Mouse (Mus musculus) erythroblast, embryonic 14.5 days (primary cell): ENCODE data around the gene Apba2. TPM values are rescaled to one million over a fixed set of nuclear protein-coding genes. Genes with fewer than 3 reads are reported as not detected.

ENCODE experiments used
- H3K27me3 ChIP-seq: 2 replicates; pipeline ENCODE4 v1.6.1; 2012; ENCODE audit warnings: inconsistent platforms; ENCODE audit not compliant: control insufficient read depth
- H3K36me3 ChIP-seq: 2 replicates; pipeline ENCODE4 v1.6.1; 2012; ENCODE audit warnings: mild to moderate bottlenecking, inconsistent platforms; ENCODE audit not compliant: control insufficient read depth
- H3K4me1 ChIP-seq: 2 replicates; pipeline ENCODE4 v1.6.1; 2012; ENCODE audit warnings: inconsistent platforms; ENCODE audit not compliant: control insufficient read depth
- H3K4me3 ChIP-seq: replicated peaks from 2 replicates; pipeline ENCODE3; 2012; ENCODE audit warnings: moderate library complexity, mild to moderate bottlenecking, inconsistent platforms
- H3K9me3 ChIP-seq: 2 replicates; pipeline ENCODE4 v1.6.1; 2012; ENCODE audit warnings: low read length, inconsistent platforms, mixed read lengths; ENCODE audit not compliant: control insufficient read depth
- GATA1 ChIP-seq: IDR thresholded peaks from 2 replicates; pipeline ENCODE4 v1.6.1; 2012; ENCODE audit warnings: low read length, inconsistent platforms, mixed read lengths
- TAL1 ChIP-seq: IDR thresholded peaks from 3 replicates; pipeline ENCODE4 v1.6.1; 2012; ENCODE audit warnings: low read length, inconsistent platforms, mixed read lengths
- polyA plus RNA-seq: library from polyadenylated mRNA; stranded (reverse); fragments of >175 nt; gene quantifications from 2 replicates; pipeline ENCODE4 v1.2.3, GENCODE M21; 2012

Gene Apba2
- polyA plus RNA-seq, 1 experiment = not detected

GRCm38 (mm10) chr7:64519521-64519920, 18.0 kb downstream of the Apba2 start:
- no peaks in the 10 kb centered on the region for H3K4me1 ChIP-seq
- TF ChIP-seq GATA1 (no peak), TAL1 (no peak)
- H3K27me3 ChIP-seq = no peaks in the 10 kb centered on the region
- no peak overlapping the region for H3K4me3 ChIP-seq
- peaks cover 20% of the 10 kb centered on the region for H3K9me3 ChIP-seq
- H3K36me3 ChIP-seq = no peaks in the 10 kb centered on the region

- TF ChIP-seq GATA1 (no peak), TAL1 (no peak)
- Histone ChIP-seq H3K9me3 (peaks cover 13% of the 10 kb centered on the region), H3K36me3 (no peaks in the 10 kb centered on the region), H3K4me3 (no peak overlapping the region), H3K27me3 (no peaks in the 10 kb centered on the region), H3K4me1 (no peaks in the 10 kb centered on the region)
Measured at GRCm38 (mm10) chr7:64521695-64522408, 20.3 kb downstream of the Apba2 start.

GRCm38 (mm10) chr7:64522409-64522730, 20.9 kb downstream of the Apba2 start:
- Histone ChIP-seq H3K36me3 (no peaks in the 10 kb centered on the region), H3K27me3 (no peaks in the 10 kb centered on the region), H3K4me3 (no peak overlapping the region), H3K9me3 (peaks cover 14% of the 10 kb centered on the region), H3K4me1 (no peaks in the 10 kb centered on the region)
- TF ChIP-seq TAL1 = no peak
- TF ChIP-seq GATA1 = no peak

- no peak overlapping the region for H3K4me3 ChIP-seq
Measured at GRCm38 (mm10) chr7:64531297-64531696, 29.8 kb downstream of the Apba2 start.

GRCm38 (mm10) chr7:64533374-64533773, 31.9 kb downstream of the Apba2 start:
- no peaks in the 10 kb centered on the region for H3K27me3 ChIP-seq
- no peak overlapping the region for H3K4me3 ChIP-seq
- peaks cover 22% of the 10 kb centered on the region for H3K9me3 ChIP-seq
- H3K4me1 ChIP-seq = no peaks in the 10 kb centered on the region
- no peaks in the 10 kb centered on the region for H3K36me3 ChIP-seq
- no peak for TF ChIP-seq TAL1
- no peak for TF ChIP-seq GATA1

More at GRCm38 (mm10) chr7:64531297-64531696, 29.8 kb downstream of the Apba2 start:
- no peaks in the 10 kb centered on the region for H3K4me1 ChIP-seq
- TF ChIP-seq TAL1 = no peak
- H3K36me3 ChIP-seq = no peaks in the 10 kb centered on the region
- no peaks in the 10 kb centered on the region for H3K27me3 ChIP-seq
- peaks cover 21% of the 10 kb centered on the region for H3K9me3 ChIP-seq

- Histone ChIP-seq H3K9me3 (peaks cover 22% of the 10 kb centered on the region), H3K4me1 (no peaks in the 10 kb centered on the region), H3K36me3 (no peaks in the 10 kb centered on the region), H3K4me3 (no peak overlapping the region), H3K27me3 (no peaks in the 10 kb centered on the region)
- no peak for TF ChIP-seq GATA1
- TF ChIP-seq TAL1 = no peak
Measured at GRCm38 (mm10) chr7:64535269-64535668, 33.8 kb downstream of the Apba2 start.

GRCm38 (mm10) chr7:64539450-64540148, 38.1 kb downstream of the Apba2 start:
- TF ChIP-seq GATA1 (no peak), TAL1 (no peak)
- H3K27me3 ChIP-seq = no peaks in the 10 kb centered on the region
- no peak overlapping the region for H3K4me3 ChIP-seq
- no peaks in the 10 kb centered on the region for H3K4me1 ChIP-seq
- H3K36me3 ChIP-seq = no peaks in the 10 kb centered on the region
- peaks cover 8% of the 10 kb centered on the region for H3K9me3 ChIP-seq

- Histone ChIP-seq H3K9me3 (peaks cover 39% of the 10 kb centered on the region), H3K36me3 (no peaks in the 10 kb centered on the region), H3K4me3 (no peak overlapping the region), H3K27me3 (no peaks in the 10 kb centered on the region), H3K4me1 (no peaks in the 10 kb centered on the region)
- TF ChIP-seq TAL1 (no peak), GATA1 (no peak)
Measured at GRCm38 (mm10) chr7:64546801-64547200, 45.3 kb downstream of the Apba2 start.

GRCm38 (mm10) chr7:64550856-64551255, 49.4 kb downstream of the Apba2 start:
- peaks cover 40% of the 10 kb centered on the region for H3K9me3 ChIP-seq
- TF ChIP-seq GATA1 (no peak), TAL1 (no peak)

More at GRCm38 (mm10) chr7:64550856-64551255, 49.4 kb downstream of the Apba2 start:
- no peaks in the 10 kb centered on the region for H3K4me1 ChIP-seq
- H3K36me3 ChIP-seq = no peaks in the 10 kb centered on the region
- no peak overlapping the region for H3K4me3 ChIP-seq
- no peaks in the 10 kb centered on the region for H3K27me3 ChIP-seq
